Mouse (Mus musculus): ENCODE data around the gene Rsph1.

DNA sequence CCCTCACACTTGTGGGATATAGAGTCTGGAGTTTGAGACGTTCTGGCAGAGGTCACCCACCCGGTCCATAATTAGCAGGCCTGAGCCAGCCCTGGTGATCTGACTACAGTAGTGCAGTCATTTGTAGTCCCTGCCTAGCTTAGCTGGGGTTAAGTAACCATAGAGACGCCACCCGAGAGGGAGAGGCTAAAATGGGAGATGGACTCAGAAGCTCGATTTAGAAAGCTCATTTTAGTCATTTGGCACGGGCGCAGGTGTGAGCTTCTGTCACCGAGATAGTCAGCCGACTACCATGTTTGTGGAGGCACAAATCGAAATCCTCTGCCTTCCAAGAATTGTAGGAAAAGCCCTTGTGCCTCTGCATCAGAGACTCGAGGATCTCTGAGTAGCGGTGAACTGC is 44.2 kb upstream of the Rsph1 start:
- TF ChIP-seq POLR2A (IDR thresholded peaks at IDR 0.05; ENCODE audit: low read depth, low read length) (no peak), USF1 (IDR thresholded peaks at IDR 0.05; ENCODE audit: low read depth, low read length) (no peak), MAX (IDR thresholded peaks at IDR 0.05; ENCODE audit: low read length) (no peak), NRF1 (IDR thresholded peaks at IDR 0.05; ENCODE audit: low read depth, low read length) (no peak), CHD2 (IDR thresholded peaks at IDR 0.05; ENCODE audit: low read length) (no peak)
